Mouse (Mus musculus): ENCODE measurements at regions not wholly inside any gene's neighbourhood (a gene's known extent, or its start where the extent isn't known, plus 50 kb on each side); places are given as distances from the start of the nearest gene placed in this dataset.

GRCm38 (mm10) chr14:9338220-9338619, 672.2 kb upstream of the 4930452B06Rik start:
- Histone ChIP-seq H3K36me3 (ENCODE audit: control insufficient read depth, insufficient read depth, low read length) (no peaks in the 10 kb centered on the region), H3K9ac (ENCODE audit: low read length) (no peak overlapping the region), H3K4me2 (ENCODE audit: low read depth, severe bottlenecking) (no peak overlapping the region), H3K9me3 (ENCODE audit: control insufficient read depth, low read length) (no peaks in the 10 kb centered on the region), H3K4me3 (ENCODE audit: low read depth, low read length) (no peak overlapping the region), H3K27me3 (ENCODE audit: control insufficient read depth, insufficient read depth, low read length) (no peaks in the 10 kb centered on the region), H3K4me1 (ENCODE audit: control insufficient read depth, insufficient read depth, low read length) (no peaks in the 10 kb centered on the region), H3K27ac (replicated peaks; ENCODE audit: low read depth, low read length) (no peak overlapping the region)
- 83% methylated on average over 3 of the region's 3 CpGs for WGBS
- ATAC-seq (ENCODE audit: insufficient number of reproducible peaks, low FRiP score, low TSS enrichment, low read depth), result no peak
- DNase-seq (ENCODE audit: low spot score), result no peak

- H3K4me2 ChIP-seq (ENCODE audit: low read depth, severe bottlenecking), result no peak overlapping the region
- no peaks in the 10 kb centered on the region for H3K4me1 ChIP-seq (ENCODE audit: control insufficient read depth, insufficient read depth, low read length)
- no peak overlapping the region for H3K27ac ChIP-seq (replicated peaks; ENCODE audit: low read depth, low read length)
- H3K27me3 ChIP-seq (ENCODE audit: control insufficient read depth, insufficient read depth, low read length), result no peaks in the 10 kb centered on the region
- no peaks in the 10 kb centered on the region for H3K9me3 ChIP-seq (ENCODE audit: control insufficient read depth, low read length)
- DNase-seq (ENCODE audit: low spot score) (no peak), ATAC-seq (ENCODE audit: insufficient number of reproducible peaks, low FRiP score, low TSS enrichment, low read depth) (no peak)
- H3K4me3 ChIP-seq (ENCODE audit: low read depth, low read length), result no peak overlapping the region
- H3K36me3 ChIP-seq (ENCODE audit: control insufficient read depth, insufficient read depth, low read length), result no peaks in the 10 kb centered on the region
- 76% methylated on average over 3 of the region's 3 CpGs for WGBS
- no peak overlapping the region for H3K9ac ChIP-seq (ENCODE audit: low read length)
Observed at GRCm38 (mm10) chr14:9337107-9337506, 671.1 kb upstream of the 4930452B06Rik start.

GRCm38 (mm10) chr14:9331593-9331992, 665.6 kb upstream of the 4930452B06Rik start:
- Histone ChIP-seq H3K27me3 (ENCODE audit: control insufficient read depth, insufficient read depth, low read length) (no peaks in the 10 kb centered on the region), H3K27ac (replicated peaks; ENCODE audit: low read depth, low read length) (no peak overlapping the region), H3K4me1 (ENCODE audit: control insufficient read depth, insufficient read depth, low read length) (no peaks in the 10 kb centered on the region), H3K4me2 (ENCODE audit: low read depth, severe bottlenecking) (no peak overlapping the region), H3K36me3 (ENCODE audit: control insufficient read depth, insufficient read depth, low read length) (no peaks in the 10 kb centered on the region), H3K9ac (ENCODE audit: low read length) (no peak overlapping the region), H3K4me3 (ENCODE audit: low read depth, low read length) (no peak overlapping the region), H3K9me3 (ENCODE audit: control insufficient read depth, low read length) (no peaks in the 10 kb centered on the region)
- 62% methylated on average over 3 of the region's 3 CpGs for WGBS
- ATAC-seq (ENCODE audit: insufficient number of reproducible peaks, low FRiP score, low TSS enrichment, low read depth), result no peak
- no peak for DNase-seq (ENCODE audit: low spot score)

GRCm38 (mm10) chr14:9330767-9331166, 664.7 kb upstream of the 4930452B06Rik start:
- no peak for DNase-seq (ENCODE audit: low spot score)
- Histone ChIP-seq H3K4me2 (ENCODE audit: low read depth, severe bottlenecking) (no peak overlapping the region), H3K4me1 (ENCODE audit: control insufficient read depth, insufficient read depth, low read length) (no peaks in the 10 kb centered on the region), H3K9ac (ENCODE audit: low read length) (no peak overlapping the region), H3K9me3 (ENCODE audit: control insufficient read depth, low read length) (no peaks in the 10 kb centered on the region), H3K4me3 (ENCODE audit: low read depth, low read length) (no peak overlapping the region), H3K27ac (replicated peaks; ENCODE audit: low read depth, low read length) (no peak overlapping the region), H3K27me3 (ENCODE audit: control insufficient read depth, insufficient read depth, low read length) (no peaks in the 10 kb centered on the region), H3K36me3 (ENCODE audit: control insufficient read depth, insufficient read depth, low read length) (no peaks in the 10 kb centered on the region)
- ATAC-seq (ENCODE audit: insufficient number of reproducible peaks, low FRiP score, low TSS enrichment, low read depth), result no peak

- no peaks in the 10 kb centered on the region for H3K9me3 ChIP-seq (ENCODE audit: control insufficient read depth, low read length)
- ATAC-seq (ENCODE audit: insufficient number of reproducible peaks, low FRiP score, low TSS enrichment, low read depth), result no peak
- H3K36me3 ChIP-seq (ENCODE audit: control insufficient read depth, insufficient read depth, low read length), result no peaks in the 10 kb centered on the region
- DNase-seq (ENCODE audit: low spot score), result no peak
- H3K27ac ChIP-seq (replicated peaks; ENCODE audit: low read depth, low read length), result no peak overlapping the region
- no peak overlapping the region for H3K4me3 ChIP-seq (ENCODE audit: low read depth, low read length)
- no peak overlapping the region for H3K9ac ChIP-seq (ENCODE audit: low read length)
- H3K4me2 ChIP-seq (ENCODE audit: low read depth, severe bottlenecking), result no peak overlapping the region
- H3K27me3 ChIP-seq (ENCODE audit: control insufficient read depth, insufficient read depth, low read length), result no peaks in the 10 kb centered on the region
- no peaks in the 10 kb centered on the region for H3K4me1 ChIP-seq (ENCODE audit: control insufficient read depth, insufficient read depth, low read length)
- WGBS, result 89% methylated on average over 12 of the region's 12 CpGs
Observed at GRCm38 (mm10) chr14:9329839-9330485, 663.9 kb upstream of the 4930452B06Rik start.

GRCm38 (mm10) chr14:9327344-9327743, 661.3 kb upstream of the 4930452B06Rik start:
- Histone ChIP-seq H3K9me3 (ENCODE audit: control insufficient read depth, low read length) (no peaks in the 10 kb centered on the region), H3K9ac (ENCODE audit: low read length) (no peak overlapping the region), H3K36me3 (ENCODE audit: control insufficient read depth, insufficient read depth, low read length) (no peaks in the 10 kb centered on the region), H3K27me3 (ENCODE audit: control insufficient read depth, insufficient read depth, low read length) (no peaks in the 10 kb centered on the region), H3K4me3 (ENCODE audit: low read depth, low read length) (no peak overlapping the region), H3K27ac (replicated peaks; ENCODE audit: low read depth, low read length) (no peak overlapping the region), H3K4me2 (ENCODE audit: low read depth, severe bottlenecking) (no peak overlapping the region), H3K4me1 (ENCODE audit: control insufficient read depth, insufficient read depth, low read length) (no peaks in the 10 kb centered on the region)
- WGBS, result 83% methylated on average over 1 of the region's 1 CpGs
- DNase-seq (ENCODE audit: low spot score) (no peak), ATAC-seq (ENCODE audit: insufficient number of reproducible peaks, low FRiP score, low TSS enrichment, low read depth) (no peak)

GRCm38 (mm10) chr14:9319842-9320241, 653.8 kb upstream of the 4930452B06Rik start:
- no peaks in the 10 kb centered on the region for H3K4me1 ChIP-seq (ENCODE audit: control insufficient read depth, insufficient read depth, low read length)
- no peak overlapping the region for H3K4me3 ChIP-seq (ENCODE audit: low read depth, low read length)
- 85% methylated on average over 4 of the region's 4 CpGs for WGBS
- no peak for ATAC-seq (ENCODE audit: insufficient number of reproducible peaks, low FRiP score, low TSS enrichment, low read depth)
- H3K9me3 ChIP-seq (ENCODE audit: control insufficient read depth, low read length), result no peaks in the 10 kb centered on the region
- no peak for DNase-seq (ENCODE audit: low spot score)
- H3K27ac ChIP-seq (replicated peaks; ENCODE audit: low read depth, low read length), result no peak overlapping the region
- H3K36me3 ChIP-seq (ENCODE audit: control insufficient read depth, insufficient read depth, low read length), result no peaks in the 10 kb centered on the region
- H3K9ac ChIP-seq (ENCODE audit: low read length), result no peak overlapping the region
- no peak overlapping the region for H3K4me2 ChIP-seq (ENCODE audit: low read depth, severe bottlenecking)
- H3K27me3 ChIP-seq (ENCODE audit: control insufficient read depth, insufficient read depth, low read length), result no peaks in the 10 kb centered on the region

- Histone ChIP-seq H3K9ac (ENCODE audit: low read length) (no peak overlapping the region), H3K27me3 (ENCODE audit: control insufficient read depth, insufficient read depth, low read length) (no peaks in the 10 kb centered on the region), H3K36me3 (ENCODE audit: control insufficient read depth, insufficient read depth, low read length) (no peaks in the 10 kb centered on the region), H3K4me1 (ENCODE audit: control insufficient read depth, insufficient read depth, low read length) (no peaks in the 10 kb centered on the region), H3K4me2 (ENCODE audit: low read depth, severe bottlenecking) (no peak overlapping the region), H3K27ac (replicated peaks; ENCODE audit: low read depth, low read length) (no peak overlapping the region), H3K9me3 (ENCODE audit: control insufficient read depth, low read length) (no peaks in the 10 kb centered on the region), H3K4me3 (ENCODE audit: low read depth, low read length) (no peak overlapping the region)
- WGBS, result 87% methylated on average over 2 of the region's 2 CpGs
- DNase-seq (ENCODE audit: low spot score) (no peak), ATAC-seq (ENCODE audit: insufficient number of reproducible peaks, low FRiP score, low TSS enrichment, low read depth) (no peak)
Observed at GRCm38 (mm10) chr14:9318796-9319465, 652.9 kb upstream of the 4930452B06Rik start.

GRCm38 (mm10) chr14:9315224-9315623, 649.2 kb upstream of the 4930452B06Rik start:
- no peak overlapping the region for H3K27ac ChIP-seq (replicated peaks; ENCODE audit: low read depth, low read length)
- H3K9me3 ChIP-seq (ENCODE audit: control insufficient read depth, low read length), result no peaks in the 10 kb centered on the region
- no peak overlapping the region for H3K4me3 ChIP-seq (ENCODE audit: low read depth, low read length)
- no peaks in the 10 kb centered on the region for H3K4me1 ChIP-seq (ENCODE audit: control insufficient read depth, insufficient read depth, low read length)
- ATAC-seq (ENCODE audit: insufficient number of reproducible peaks, low FRiP score, low TSS enrichment, low read depth) (no peak), DNase-seq (ENCODE audit: low spot score) (no peak)
- H3K9ac ChIP-seq (ENCODE audit: low read length), result no peak overlapping the region
- 58% methylated on average over 3 of the region's 3 CpGs for WGBS
- H3K27me3 ChIP-seq (ENCODE audit: control insufficient read depth, insufficient read depth, low read length), result no peaks in the 10 kb centered on the region
- H3K4me2 ChIP-seq (ENCODE audit: low read depth, severe bottlenecking), result no peak overlapping the region
- H3K36me3 ChIP-seq (ENCODE audit: control insufficient read depth, insufficient read depth, low read length), result no peaks in the 10 kb centered on the region
